Mouse (Mus musculus) forebrain, embryonic 14.5 days (tissue): ENCODE results near the gene Ccdc152. TPM values are rescaled to one million over a fixed set of nuclear protein-coding genes. Genes with fewer than 3 reads are reported as not detected.
A peak's percentile ranks its signal among the peaks of the same experiment; 100 is the strongest.
"Not testable (repeated sequence)": the region's sequence is repeated elsewhere in the genome, so short reads cannot be mapped to it uniquely, and the experiment has no call there.

Experiments
- ATAC-seq: fragments of 200-750 bp; cut with Nextera tagmentation; 2 replicates; pipeline ENCODE4 v1.8.0; 2017; ENCODE audit warnings: mild to moderate bottlenecking, moderate library complexity
- DNase-seq: peaks from one replicate; pipeline ENCODE4 v3.0.0-alpha.2; 2015; ENCODE audit warnings: low spot score
- H3K27ac ChIP-seq: fragments of 300-500 bp; sonication (generic); 2 replicates; pipeline ENCODE4 v1.5.1; 2014; ENCODE audit warnings: low read depth, mild to moderate bottlenecking, control low read depth, low read length, moderate library complexity
- H3K27me3 ChIP-seq: fragments of 300-500 bp; sonication (generic); replicated peaks from 2 replicates; pipeline ENCODE4 v1.6.1; 2014; ENCODE audit warnings: low read length, control low read depth, mixed read lengths; ENCODE audit not compliant: control insufficient read depth, insufficient read depth
- H3K36me3 ChIP-seq: fragments of 300-500 bp; sonication (generic); 2 replicates; pipeline ENCODE4 v1.6.1; 2014; ENCODE audit warnings: low read length, control low read depth; ENCODE audit not compliant: control insufficient read depth, insufficient read depth
- H3K4me1 ChIP-seq: fragments of 300-500 bp; sonication (generic); 2 replicates; pipeline ENCODE4 v1.6.1; 2014; ENCODE audit warnings: antibody characterized with exemption, low read length, control low read depth; ENCODE audit not compliant: control insufficient read depth, insufficient read depth
- H3K4me2 ChIP-seq: fragments of 300-500 bp; sonication (generic); 2 replicates; pipeline ENCODE4 v1.6.1; 2014; ENCODE audit warnings: mild to moderate bottlenecking, control low read depth, low read length
- H3K4me3 ChIP-seq: fragments of 300-500 bp; sonication (generic); 2 replicates; pipeline ENCODE4 v1.5.1; 2014; ENCODE audit warnings: low read depth, low read length, control low read depth
- H3K9ac ChIP-seq: fragments of 300-500 bp; sonication (generic); 2 replicates; pipeline ENCODE4 v1.6.1; 2014; ENCODE audit warnings: mild to moderate bottlenecking, low read length, control low read depth, moderate library complexity
- H3K9me3 ChIP-seq: fragments of 300-500 bp; sonication (generic); replicated peaks from 2 replicates; pipeline ENCODE4 v1.6.1; 2016; ENCODE audit warnings: low read length, control low read depth, mixed read lengths; ENCODE audit not compliant: control insufficient read depth
- WGBS: fragments of 180-500 bp; shearing (Covaris S2); extraction: QIAGEN DNeasy Blood & Tissue Kit; methylation state at CpG from one replicate; pipeline ENCODE4 v1.1.7; 2014; 5-methylcytosine and 5-hydroxymethylcytosine counted together
- polyA plus RNA-seq: library from polyadenylated mRNA; unstranded; fragments of >200 nt; fragmentation: Nextera tagmentation; extraction: Ambion mirVana; gene quantifications from 2 replicates; pipeline ENCODE4 v1.2.1, GENCODE M21; 2014

The Ccdc152 gene
- polyA plus RNA-seq, 1 experiment from 2014 or later: 0.15 TPM

- 87% methylated on average over 3 of the region's 3 CpGs for WGBS
- no peak for ATAC-seq
- no peak overlapping the region for H3K27ac ChIP-seq
- no peak overlapping the region for H3K4me2 ChIP-seq
- no peaks in the 10 kb centered on the region for H3K36me3 ChIP-seq
- H3K9ac ChIP-seq: no peak overlapping the region
- no peaks in the 10 kb centered on the region for H3K9me3 ChIP-seq
- no peaks in the 10 kb centered on the region for H3K4me1 ChIP-seq
- H3K4me3 ChIP-seq: no peak overlapping the region
- no peaks in the 10 kb centered on the region for H3K27me3 ChIP-seq
- DNase-seq: no peak
Observed at GRCm38 (mm10) chr15:3251031-3251717, 52.2 kb downstream of the Ccdc152 start.

GRCm38 (mm10) chr15:3250620-3251019 lies 52.7 kb downstream of the Ccdc152 start:
- H3K9me3 ChIP-seq: no peaks in the 10 kb centered on the region
- H3K27ac ChIP-seq: no peak overlapping the region
- ATAC-seq (no peak), DNase-seq (no peak)
- H3K9ac ChIP-seq: no peak overlapping the region
- H3K4me2 ChIP-seq: no peak overlapping the region
- no peaks in the 10 kb centered on the region for H3K27me3 ChIP-seq
- H3K4me3 ChIP-seq: no peak overlapping the region
- WGBS: 85% methylated on average over 2 of the region's 2 CpGs
- no peaks in the 10 kb centered on the region for H3K4me1 ChIP-seq
- H3K36me3 ChIP-seq: no peaks in the 10 kb centered on the region

- DNase-seq, ATAC-seq, H3K4me2 ChIP-seq, H3K36me3 ChIP-seq, H3K4me1 ChIP-seq, H3K27ac ChIP-seq, H3K4me3 ChIP-seq, H3K27me3 ChIP-seq, H3K9me3 ChIP-seq, H3K9ac ChIP-seq: not testable (repeated sequence)
- 87% methylated on average over 10 of the region's 10 CpGs for WGBS
Observed at GRCm38 (mm10) chr15:3245036-3245435, 58.3 kb downstream of the Ccdc152 start.

- no peak overlapping the region for H3K4me3 ChIP-seq
- no peak overlapping the region for H3K9ac ChIP-seq
- H3K27me3 ChIP-seq: no peaks in the 10 kb centered on the region
- WGBS: 88% methylated on average over 1 of the region's 1 CpGs
- no peak for ATAC-seq
- H3K27ac ChIP-seq: no peak overlapping the region
- H3K9me3 ChIP-seq: no peaks in the 10 kb centered on the region
- no peak overlapping the region for H3K4me2 ChIP-seq
- no peaks in the 10 kb centered on the region for H3K36me3 ChIP-seq
- no peak for DNase-seq
- no peaks in the 10 kb centered on the region for H3K4me1 ChIP-seq
Observed at GRCm38 (mm10) chr15:3237963-3238362, 65.4 kb downstream of the Ccdc152 start.

DNA sequence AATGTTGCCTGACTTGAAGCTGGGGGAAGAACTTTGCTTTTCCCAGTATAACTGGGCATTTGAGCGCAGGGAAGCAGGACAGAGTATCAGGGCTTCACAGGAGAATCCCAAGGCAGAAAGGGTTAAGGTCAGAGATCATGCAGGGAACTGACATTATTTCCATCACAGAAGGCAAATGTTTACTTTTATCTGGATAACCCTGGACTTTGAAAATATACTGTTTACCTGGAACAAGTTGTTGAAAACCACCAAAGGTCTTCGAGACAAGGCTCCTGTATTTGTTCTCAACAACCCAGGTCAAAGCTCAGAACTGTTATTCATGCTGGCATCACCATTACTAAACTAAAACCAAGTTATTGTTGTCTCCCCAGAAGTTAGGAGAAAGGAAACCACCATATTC lies 67.0 kb downstream of the Ccdc152 start:
- no peaks in the 10 kb centered on the region for H3K4me1 ChIP-seq
- no peaks in the 10 kb centered on the region for H3K36me3 ChIP-seq
- H3K4me2 ChIP-seq: no peak overlapping the region
- no peak overlapping the region for H3K27ac ChIP-seq
- 88% methylated on average over 2 of the region's 2 CpGs for WGBS
- no peak overlapping the region for H3K9ac ChIP-seq
- H3K27me3 ChIP-seq: no peaks in the 10 kb centered on the region
- no peaks in the 10 kb centered on the region for H3K9me3 ChIP-seq
- DNase-seq (no peak), ATAC-seq (no peak)
- no peak overlapping the region for H3K4me3 ChIP-seq

DNA sequence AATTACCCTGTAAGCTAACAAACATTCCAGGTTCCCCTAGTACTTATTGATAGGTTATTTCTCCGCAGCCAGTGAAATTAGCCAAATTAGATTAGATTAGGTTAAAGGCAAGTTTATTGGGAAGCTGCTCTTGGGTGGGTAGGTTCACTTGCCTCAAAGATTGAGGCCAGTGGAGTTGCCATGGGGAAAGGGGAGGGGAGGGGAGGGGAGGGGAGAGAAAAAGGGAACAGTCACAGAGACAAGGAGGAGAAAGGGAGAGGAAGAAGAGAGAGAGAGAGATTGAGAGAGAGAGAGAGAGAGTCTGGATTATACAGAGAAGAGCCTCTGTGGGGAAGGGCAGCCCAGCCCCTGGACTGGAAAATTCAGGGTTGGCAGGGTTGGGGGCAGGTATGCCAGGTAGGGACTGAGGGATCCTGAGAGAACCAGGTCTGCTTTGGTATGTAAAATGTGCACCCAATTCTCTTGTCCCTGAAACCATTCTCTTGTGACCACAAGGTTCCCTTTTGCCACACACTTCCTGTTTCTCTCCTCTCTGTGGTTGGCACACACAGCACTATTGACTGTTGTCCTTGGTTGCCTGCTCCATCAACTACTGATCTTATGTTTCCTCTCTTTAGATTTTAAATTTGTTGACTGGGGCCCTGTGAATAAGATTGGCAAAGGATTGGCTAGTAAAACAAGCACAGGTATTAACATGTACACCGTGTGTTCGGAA lies 69.3 kb downstream of the Ccdc152 start:
- WGBS: 87% methylated on average over 3 of the region's 3 CpGs
- Histone ChIP-seq H3K27me3 (no peaks in the 10 kb centered on the region), H3K9ac (no peak overlapping the region), H3K9me3 (no peaks in the 10 kb centered on the region), H3K36me3 (no peaks in the 10 kb centered on the region), H3K4me1 (no peaks in the 10 kb centered on the region), H3K4me3 (no peak overlapping the region), H3K27ac (no peak overlapping the region), H3K4me2 (no peak overlapping the region)
- DNase-seq: no peak
- ATAC-seq: no peak

- Histone ChIP-seq H3K4me2 (no peak overlapping the region), H3K36me3 (no peaks in the 10 kb centered on the region), H3K9me3 (no peaks in the 10 kb centered on the region), H3K4me3 (no peak overlapping the region), H3K27me3 (no peaks in the 10 kb centered on the region), H3K27ac (no peak overlapping the region), H3K4me1 (no peaks in the 10 kb centered on the region), H3K9ac (no peak overlapping the region)
- peak; percentile 22 for DNase-seq
- 56% methylated on average over 9 of the region's 9 CpGs for WGBS
- ATAC-seq: 0 out of 2 replicates have a peak, but pooled peaks have one; percentile 34
Observed at GRCm38 (mm10) chr15:3232168-3232835, 71.0 kb downstream of the Ccdc152 start.

DNA sequence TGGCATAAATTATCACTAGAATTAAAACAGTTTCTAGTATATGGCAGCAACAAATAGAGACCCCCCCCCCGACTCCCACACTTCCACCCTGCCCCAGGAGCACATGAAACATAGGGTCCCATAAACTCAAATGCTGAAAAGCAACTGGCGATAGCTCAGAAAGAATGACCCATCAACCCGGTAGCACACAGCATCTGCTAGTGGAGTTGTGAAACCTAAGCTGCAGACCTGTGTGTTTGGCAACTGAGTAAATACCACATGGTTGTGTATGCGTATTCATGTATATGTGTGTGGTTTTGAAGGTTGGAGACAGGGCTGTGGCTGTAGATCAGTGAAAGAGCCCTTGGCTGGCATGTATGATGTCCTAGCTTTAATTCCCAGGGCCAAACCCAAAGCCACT lies 72.3 kb downstream of the Ccdc152 start:
- no peak overlapping the region for H3K9ac ChIP-seq
- H3K4me2 ChIP-seq: no peak overlapping the region
- no peak for DNase-seq
- H3K9me3 ChIP-seq: no peaks in the 10 kb centered on the region
- no peaks in the 10 kb centered on the region for H3K36me3 ChIP-seq
- H3K27ac ChIP-seq: no peak overlapping the region
- 89% methylated on average over 4 of the region's 4 CpGs for WGBS
- no peak overlapping the region for H3K4me3 ChIP-seq
- H3K27me3 ChIP-seq: no peaks in the 10 kb centered on the region
- no peaks in the 10 kb centered on the region for H3K4me1 ChIP-seq
- ATAC-seq: no peak
